27 mouse cellular contexts compared by ENCODE assay signal in genomic region chr3:114343714-114344113, GRCm38 (mm10).
DNase-seq lines count a peak whose midpoint lies in the region; ATAC-seq lines count a peak whose summit lies in the region.
"Had no signal": no experiment of that assay in that cellular context is flagged by ENCODE, and none has a peak within 500 bp of the region (broad histone marks: within the 10 kb centered on the region; RNA-seq: fewer than 3 reads in every experiment).

No protein-coding gene starts in this region.

- no peak overlapping the region for H3K27ac ChIP-seq in forebrain, embryonic 15.5 days (replicated peaks)
- H3K27ac ChIP-seq in forebrain, embryonic 11.5 days (ENCODE audit: low read depth, low read length), result no peak overlapping the region
- H3K27ac ChIP-seq: embryonic facial prominence, embryonic 13.5 days; heart, adult 2 months; heart, embryonic 13.5 days; hindbrain, embryonic 14.5 days; liver, embryonic 13.5 days; macrophage; midbrain, embryonic 13.5 days had no signal

- WGBS in forebrain, embryonic 15.5 days, result 79% methylated on average over 2 of the region's 2 CpGs
- 91% methylated on average over 2 of the region's 2 CpGs for WGBS in forebrain, embryonic 11.5 days

- no peak for DNase-seq in forebrain, embryonic 11.5 days (ENCODE audit: low spot score)
- DNase-seq in brain, adult 2 months (ENCODE audit: low read depth, low spot score), result peak; percentile 44
- peak; percentile 75 for DNase-seq in brain, embryonic 18.5 days (ENCODE audit: low read depth, low spot score)
- peak; percentile 36 for DNase-seq in layer of hippocampus, adult 9-11 months
- DNase-seq in adrenal gland, postnatal 10 days, result no peak
- no peak for DNase-seq in thymus, postnatal 36 days
- DNase-seq: adrenal gland, adult 2 months; cerebellum, adult 11-12 months; cerebellum, adult 9-11 months; embryo, embryonic 11 days; heart, adult 2 months; heart, postnatal 10 days; kidney, adult 9 months; kidney, postnatal 25 days; left cerebral cortex, postnatal 4 days; liver, embryonic 13.5 days; lung, adult 18-20 months; right cerebral cortex, postnatal 14 days had no signal

- no peaks in the 10 kb centered on the region for H3K36me3 ChIP-seq in forebrain, embryonic 15.5 days
- H3K36me3 ChIP-seq in forebrain, embryonic 11.5 days (ENCODE audit: control insufficient read depth, insufficient read depth, low read length), result no peaks in the 10 kb centered on the region
- H3K36me3 ChIP-seq: embryonic facial prominence, embryonic 13.5 days; heart, embryonic 13.5 days; liver, embryonic 13.5 days; midbrain, embryonic 13.5 days had no signal

- no peaks in the 10 kb centered on the region for H3K9me3 ChIP-seq in forebrain, embryonic 15.5 days
- H3K9me3 ChIP-seq in forebrain, embryonic 11.5 days (ENCODE audit: control insufficient read depth, low read length), result no peaks in the 10 kb centered on the region
- H3K9me3 ChIP-seq: embryonic facial prominence, embryonic 13.5 days; heart, embryonic 13.5 days; liver, embryonic 13.5 days; midbrain, embryonic 13.5 days had no signal

- no peaks in the 10 kb centered on the region for H3K4me1 ChIP-seq in forebrain, embryonic 15.5 days
- no peaks in the 10 kb centered on the region for H3K4me1 ChIP-seq in forebrain, embryonic 11.5 days (replicated peaks; ENCODE audit: control insufficient read depth, insufficient read depth, low read length)
- H3K4me1 ChIP-seq: embryonic facial prominence, embryonic 13.5 days; heart, embryonic 13.5 days; liver, embryonic 13.5 days; midbrain, embryonic 13.5 days had no signal

- H3K27me3 ChIP-seq in forebrain, embryonic 15.5 days, result no peaks in the 10 kb centered on the region
- H3K27me3 ChIP-seq in forebrain, embryonic 11.5 days (ENCODE audit: control insufficient read depth, insufficient read depth, low read length), result no peaks in the 10 kb centered on the region
- H3K27me3 ChIP-seq: embryonic facial prominence, embryonic 13.5 days; heart, embryonic 13.5 days; liver, embryonic 13.5 days; midbrain, embryonic 13.5 days had no signal

- no peak overlapping the region for H3K9ac ChIP-seq in forebrain, embryonic 15.5 days (replicated peaks)
- H3K9ac ChIP-seq in forebrain, embryonic 11.5 days (ENCODE audit: low read length), result no peak overlapping the region
- H3K9ac ChIP-seq: embryonic facial prominence, embryonic 13.5 days; heart, embryonic 13.5 days; hindbrain, embryonic 14.5 days; liver, embryonic 13.5 days; midbrain, embryonic 13.5 days had no signal

- no peak overlapping the region for H3K4me3 ChIP-seq in forebrain, embryonic 15.5 days
- H3K4me3 ChIP-seq in forebrain, embryonic 11.5 days (ENCODE audit: low read depth, low read length), result no peak overlapping the region
- H3K4me3 ChIP-seq: embryonic facial prominence, embryonic 13.5 days; erythroblast, embryonic 14.5 days; heart, adult 2 months; heart, embryonic 13.5 days; liver, embryonic 13.5 days; midbrain, embryonic 13.5 days had no signal

- no peak overlapping the region for H3K4me2 ChIP-seq in forebrain, embryonic 15.5 days (replicated peaks)
- no peak overlapping the region for H3K4me2 ChIP-seq in forebrain, embryonic 11.5 days (ENCODE audit: low read depth, low read length, severe bottlenecking)
- H3K4me2 ChIP-seq: embryonic facial prominence, embryonic 13.5 days; heart, embryonic 13.5 days; hindbrain, embryonic 14.5 days; liver, embryonic 13.5 days; midbrain, embryonic 13.5 days had no signal

- peak; percentile 88 for ATAC-seq in forebrain, embryonic 15.5 days (replicated peaks)
- no peak for ATAC-seq in forebrain, embryonic 11.5 days (replicated peaks; ENCODE audit: low FRiP score)
- ATAC-seq: intestine, postnatal 0 days; lung, postnatal 0 days; midbrain, embryonic 13.5 days had no signal

Comparison
In these comparisons a context has a peak if more than half of its experiments do, and no peak if none do; other contexts are left out.
1. DNase-seq: peak in brain, adult 2 months (single experiment), brain, embryonic 18.5 days (single experiment) and layer of hippocampus, adult 9-11 months (single experiment); none in forebrain, embryonic 11.5 days (single experiment), adrenal gland, postnatal 10 days (single experiment) and thymus, postnatal 36 days (0 of 2).